Comparison of ENCODE assay signal across 13 mouse cellular contexts in the genomic region with DNA sequence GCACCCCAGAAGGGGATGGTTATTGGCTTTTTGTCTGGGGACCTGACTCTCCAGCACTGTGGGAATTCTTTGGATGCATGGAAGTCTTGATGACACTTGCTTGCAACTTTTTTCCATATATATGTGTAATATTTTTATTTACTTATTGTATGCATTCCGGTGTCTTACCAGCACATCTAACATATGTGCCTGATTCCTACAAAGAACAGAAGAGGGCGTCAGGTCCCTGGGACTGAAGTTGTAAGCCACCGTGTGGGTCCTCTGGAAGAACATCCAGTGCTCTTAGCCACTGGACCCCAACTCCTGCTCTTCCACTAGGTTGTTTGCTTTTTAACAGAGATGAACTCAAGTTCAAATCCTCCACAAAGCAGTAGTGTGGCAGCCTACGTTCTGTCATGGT.
A peak's percentile ranks its signal among the peaks of the same experiment; 100 is the strongest.
DNase-seq lines count a peak whose midpoint lies in the region; ATAC-seq lines count a peak whose summit lies in the region.
"Had no signal": no experiment of that assay in that cellular context is flagged by ENCODE, and none has a peak within 500 bp of the region (broad histone marks: within the 10 kb centered on the region; RNA-seq: fewer than 3 reads in every experiment).

No protein-coding gene starts in this region.

- H3K4me3 ChIP-seq in heart, embryonic 15.5 days, result no peak overlapping the region
- no peak overlapping the region for H3K4me3 ChIP-seq in midbrain, embryonic 10.5 days
- H3K4me3 ChIP-seq in midbrain, embryonic 14.5 days (replicated peaks; ENCODE audit: low read depth, low read length), result no peak overlapping the region
- no peak overlapping the region for H3K4me3 ChIP-seq in embryonic facial prominence, embryonic 11.5 days (ENCODE audit: low read depth, low read length)
- H3K4me3 ChIP-seq: embryonic facial prominence, embryonic 15.5 days; hindbrain, embryonic 12.5 days; neural tube, embryonic 12.5 days had no signal

- no peak for DNase-seq in heart, postnatal 14 days
- no peak for DNase-seq in midbrain, embryonic 10.5 days (ENCODE audit: low spot score)
- DNase-seq in midbrain, embryonic 14.5 days, result no peak
- DNase-seq in embryonic facial prominence, embryonic 11.5 days (ENCODE audit: low spot score), result no peak
- no peak for DNase-seq in cerebellum, postnatal 4 days (ENCODE audit: low spot score in 2 of 2)
- DNase-seq in right cerebral cortex, adult 2 months (ENCODE audit: low spot score in 2 of 2), result no peak
- DNase-seq: right cerebral cortex, postnatal 4 days; thymus, postnatal 14 days had no signal

- WGBS in heart, embryonic 15.5 days, result 62% methylated on average over 4 of the region's 4 CpGs
- 75% methylated on average over 4 of the region's 4 CpGs for WGBS in midbrain, embryonic 10.5 days
- 66% methylated on average over 4 of the region's 4 CpGs for WGBS in midbrain, embryonic 14.5 days
- 70% methylated on average over 4 of the region's 4 CpGs for WGBS in embryonic facial prominence, embryonic 11.5 days

- no peak for ATAC-seq in heart, embryonic 15.5 days (replicated peaks; ENCODE audit: insufficient number of reproducible peaks, insufficient read depth, low FRiP score, low read depth)
- ATAC-seq in midbrain, embryonic 14.5 days (ENCODE audit: low FRiP score, low TSS enrichment), result no peak
- no peak for ATAC-seq in embryonic facial prominence, embryonic 11.5 days (replicated peaks; ENCODE audit: insufficient number of reproducible peaks, low FRiP score, low TSS enrichment, low read depth)

- no peak overlapping the region for H3K4me2 ChIP-seq in heart, embryonic 15.5 days
- no peak overlapping the region for H3K4me2 ChIP-seq in midbrain, embryonic 14.5 days (ENCODE audit: low read length)
- no peak overlapping the region for H3K4me2 ChIP-seq in embryonic facial prominence, embryonic 11.5 days (ENCODE audit: low read depth, low read length)
- H3K4me2 ChIP-seq: embryonic facial prominence, embryonic 15.5 days; hindbrain, embryonic 12.5 days; neural tube, embryonic 12.5 days had no signal

- H3K4me1 ChIP-seq in heart, embryonic 15.5 days (replicated peaks), result peaks cover 88% of the 10 kb centered on the region
- peaks cover 95% of the 10 kb centered on the region for H3K4me1 ChIP-seq in midbrain, embryonic 10.5 days
- H3K4me1 ChIP-seq in midbrain, embryonic 14.5 days (ENCODE audit: control insufficient read depth, insufficient read depth, low read length), result peaks cover 29% of the 10 kb centered on the region
- H3K4me1 ChIP-seq in embryonic facial prominence, embryonic 11.5 days (ENCODE audit: control insufficient read depth, insufficient read depth, low read length), result peaks cover 10% of the 10 kb centered on the region

- no peaks in the 10 kb centered on the region for H3K36me3 ChIP-seq in heart, embryonic 15.5 days
- H3K36me3 ChIP-seq in midbrain, embryonic 10.5 days, result no peaks in the 10 kb centered on the region
- H3K36me3 ChIP-seq in midbrain, embryonic 14.5 days (ENCODE audit: control insufficient read depth, insufficient read depth, low read length), result no peaks in the 10 kb centered on the region
- H3K36me3 ChIP-seq in embryonic facial prominence, embryonic 11.5 days (replicated peaks; ENCODE audit: control insufficient read depth, insufficient read depth, low read depth, low read length), result no peaks in the 10 kb centered on the region
- H3K36me3 ChIP-seq: embryonic facial prominence, embryonic 15.5 days; hindbrain, embryonic 12.5 days; neural tube, embryonic 12.5 days had no signal

- intact Hi-C loops in heart, postnatal 14 days (cut with DNase I), result no loop called here

- 0 out of 2 replicates have a peak, but pooled peaks cover 5% of the 10 kb centered on the region for H3K27me3 ChIP-seq in heart, embryonic 15.5 days
- peaks cover 38% of the 10 kb centered on the region for H3K27me3 ChIP-seq in midbrain, embryonic 10.5 days (ENCODE audit: low read depth, poor library complexity, severe bottlenecking)
- H3K27me3 ChIP-seq in midbrain, embryonic 14.5 days (ENCODE audit: control insufficient read depth, insufficient read depth, low read length), result no peaks in the 10 kb centered on the region
- H3K27me3 ChIP-seq in embryonic facial prominence, embryonic 11.5 days (ENCODE audit: control insufficient read depth, insufficient read depth, low read length), result no peaks in the 10 kb centered on the region
- H3K27me3 ChIP-seq: embryonic facial prominence, embryonic 15.5 days; neural tube, embryonic 12.5 days had no signal

- H3K9ac ChIP-seq in heart, embryonic 15.5 days, result 0 out of 2 replicates have a peak overlapping the region, but pooled peaks have one; percentile 22
- no peak overlapping the region for H3K9ac ChIP-seq in midbrain, embryonic 14.5 days (replicated peaks; ENCODE audit: low read length)
- no peak overlapping the region for H3K9ac ChIP-seq in embryonic facial prominence, embryonic 11.5 days (replicated peaks; ENCODE audit: low read length)
- H3K9ac ChIP-seq: embryonic facial prominence, embryonic 15.5 days; neural tube, embryonic 12.5 days had no signal

- H3K27ac ChIP-seq in heart, embryonic 15.5 days, result peak overlapping the region; percentile 88
- peak overlapping the region; percentile 81 for H3K27ac ChIP-seq in midbrain, embryonic 10.5 days (replicated peaks)
- no peak overlapping the region for H3K27ac ChIP-seq in midbrain, embryonic 14.5 days (replicated peaks; ENCODE audit: low read depth, low read length)
- H3K27ac ChIP-seq in embryonic facial prominence, embryonic 11.5 days (replicated peaks; ENCODE audit: low read depth, low read length), result 0 out of 2 replicates have a peak overlapping the region, but pooled peaks have one; percentile 47
- H3K27ac ChIP-seq: embryonic facial prominence, embryonic 15.5 days; macrophage; neural tube, embryonic 12.5 days had no signal

- H3K9me3 ChIP-seq in heart, embryonic 15.5 days (replicated peaks), result no peaks in the 10 kb centered on the region
- no peaks in the 10 kb centered on the region for H3K9me3 ChIP-seq in midbrain, embryonic 10.5 days (replicated peaks)
- H3K9me3 ChIP-seq in midbrain, embryonic 14.5 days (ENCODE audit: control insufficient read depth, low read length), result no peaks in the 10 kb centered on the region
- no peaks in the 10 kb centered on the region for H3K9me3 ChIP-seq in embryonic facial prominence, embryonic 11.5 days (replicated peaks; ENCODE audit: control insufficient read depth, low read length)
- H3K9me3 ChIP-seq: embryonic facial prominence, embryonic 15.5 days; hindbrain, embryonic 12.5 days; neural tube, embryonic 12.5 days had no signal
